Mouse (Mus musculus) megakaryocyte progenitor cell, adult 5-6 weeks (primary cell): ENCODE data around the gene Adamts8. TPM values are rescaled to one million over a fixed set of nuclear protein-coding genes. Genes with fewer than 3 reads are reported as not detected.

ENCODE experiments used
- ATAC-seq: replicated peaks from 2 replicates; pipeline ENCODE4 v1.8.0; 2016; ENCODE audit warnings: mild to moderate bottlenecking, moderate TSS enrichment, inconsistent platforms; ENCODE audit not compliant: poor library complexity
- total RNA-seq, 2 experiments: library from RNA; stranded (forward) in 1 of 2; stranded (reverse) in 1 of 2; fragments of 157-497, 149-512 nt in 1 of 2; fragments of 200-1000 nt in 1 of 2; gene quantifications; 2 replicates each; pipeline versions ENCODE4 v1.2.3 to v1.2.4; 2015 to 2017

Adamts8 gene
- total RNA-seq, 2 experiments from 2014 or later, result not detected

GRCm38 (mm10) chr9:30971967-30972366 is 29.6 kb downstream of the Adamts8 start:
- no peak for ATAC-seq

- no peak; the same call in 1 of the 2 replicates for ATAC-seq
Observed at GRCm38 (mm10) chr9:30976339-30977023, 34.1 kb downstream of the Adamts8 start.

- ATAC-seq, result no peak
Observed at GRCm38 (mm10) chr9:30980467-30980866, 38.1 kb downstream of the Adamts8 start.

- no peak; the same call in 1 of the 2 replicates for ATAC-seq
Observed at GRCm38 (mm10) chr9:30985782-30986181, 43.4 kb downstream of the Adamts8 start.

- ATAC-seq, result no peak
Observed at GRCm38 (mm10) chr9:30993106-30993505, 50.7 kb downstream of the Adamts8 start.

- ATAC-seq, result no peak
Observed at GRCm38 (mm10) chr9:30996590-30997562, 54.5 kb downstream of the Adamts8 start.

GRCm38 (mm10) chr9:31000641-31001040 is 58.3 kb downstream of the Adamts8 start:
- no peak for ATAC-seq

GRCm38 (mm10) chr9:31002528-31002927 is 60.2 kb downstream of the Adamts8 start:
- ATAC-seq, result no peak

GRCm38 (mm10) chr9:31009334-31009733 is 67.0 kb downstream of the Adamts8 start:
- peak; percentile 68; the same call in 1 of the 2 replicates for ATAC-seq

GRCm38 (mm10) chr9:31010040-31010439 is 67.7 kb downstream of the Adamts8 start:
- ATAC-seq, result no peak

GRCm38 (mm10) chr9:31010749-31011148 is 68.4 kb downstream of the Adamts8 start:
- ATAC-seq, result no peak

- ATAC-seq, result no peak
Observed at GRCm38 (mm10) chr9:31011533-31011932, 69.2 kb downstream of the Adamts8 start.

- ATAC-seq, result no peak
Observed at GRCm38 (mm10) chr9:31012674-31013073, 70.3 kb downstream of the Adamts8 start.

- no peak for ATAC-seq
Observed at GRCm38 (mm10) chr9:31013415-31013814, 71.1 kb downstream of the Adamts8 start.

Other genes starting within 250 kb of the Adamts8 start
- not detected in 2 replicates for gene Adamts15, start 20.1 kb upstream of the Adamts8 start, total RNA-seq (2015)
- 0.08 TPM in 1 of 2 replicates, not detected in the other for gene Adamts15, start 20.1 kb upstream of the Adamts8 start, total RNA-seq (2017)
- 52.5 and 57.9 TPM in 2 replicates for gene Zbtb44, start 88.1 kb downstream of the Adamts8 start, total RNA-seq (2015)
- gene Zbtb44, start 88.1 kb downstream of the Adamts8 start, total RNA-seq (2017), result 27.0 and 27.4 TPM in 2 replicates
- 3.0 and 3.2 TPM in 2 replicates for gene St14, start 189.3 kb downstream of the Adamts8 start, total RNA-seq (2015)
- gene St14, start 189.3 kb downstream of the Adamts8 start, total RNA-seq (2017), result 8.0 and 15.9 TPM in 2 replicates